9 mouse cellular contexts compared by ENCODE assay signal in the genomic region with DNA sequence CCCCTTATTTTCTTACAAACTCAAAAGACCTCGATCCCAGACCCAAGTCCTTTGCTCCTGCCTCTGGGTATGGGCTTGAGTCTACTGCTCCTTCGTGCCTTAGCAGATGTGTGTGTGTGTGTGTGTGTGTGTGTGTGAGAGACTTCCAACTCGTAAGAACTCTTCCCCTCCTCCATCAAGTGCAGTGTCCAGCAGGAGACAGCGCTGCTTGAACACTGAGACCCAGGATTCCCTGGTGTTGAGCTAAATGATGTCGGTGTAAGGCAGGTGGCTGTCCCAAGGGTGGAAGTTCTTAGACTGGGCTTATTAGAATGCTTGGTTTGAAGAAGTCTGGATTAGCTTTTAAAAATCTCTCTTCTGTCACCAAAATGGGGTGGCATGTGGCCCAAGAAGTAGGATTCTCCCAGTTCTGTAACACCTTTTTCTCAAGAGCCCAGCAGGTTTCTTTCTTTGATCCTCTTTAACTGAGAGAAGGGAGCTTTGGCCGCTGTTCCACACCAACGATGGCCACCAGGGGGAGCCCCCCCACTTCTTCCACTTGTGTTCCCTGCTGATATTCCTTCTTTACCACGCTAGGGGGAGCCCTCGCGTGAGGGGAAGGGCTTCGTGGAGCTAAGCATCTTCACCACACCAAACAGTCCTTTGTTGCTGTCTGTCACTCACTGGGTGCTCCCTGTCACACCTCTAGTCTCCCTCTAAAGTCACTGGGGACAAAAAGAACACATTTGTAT. TPM values are rescaled to one million over a fixed set of nuclear protein-coding genes. Genes with fewer than 3 reads are reported as not detected.
DNase-seq lines count a peak whose midpoint lies in the region; ATAC-seq and TF ChIP-seq lines count a peak whose summit lies in the region.
"Had no signal": no experiment of that assay in that cellular context is flagged by ENCODE, and none has a peak within 500 bp of the region (broad histone marks: within the 10 kb centered on the region; RNA-seq: fewer than 3 reads in every experiment).

No protein-coding gene starts in this region.

- peak; percentile 80 for ATAC-seq in forebrain, embryonic 16.5 days
- ATAC-seq in hindbrain, embryonic 12.5 days (ENCODE audit: low FRiP score), result peak; percentile 78

- no peaks in the 10 kb centered on the region for H3K79me2 ChIP-seq in MEL (ENCODE audit: control insufficient read depth, insufficient read depth, low read length, poor library complexity)

- no peak for TF ChIP-seq EP300 in MEL (IDR thresholded peaks at IDR 0.05; ENCODE audit: low read depth in 1 of 2, low read length in 2 of 2)

- H3K27me3 ChIP-seq in MEL (ENCODE audit: control insufficient read depth in 1 of 2, insufficient read depth in 2 of 2, low read length in 2 of 2), result peaks cover 0 to 2% of the 10 kb centered on the region in 2 experiments; a peak in 1 of 4 replicates
- no peaks in the 10 kb centered on the region for H3K27me3 ChIP-seq in forebrain, embryonic 16.5 days (replicated peaks; ENCODE audit: control insufficient read depth, insufficient read depth, low read length)
- H3K27me3 ChIP-seq in hindbrain, embryonic 12.5 days, result no peaks in the 10 kb centered on the region
- H3K27me3 ChIP-seq: limb, embryonic 15.5 days had no signal

- no peak overlapping the region for H3K4me3 ChIP-seq in MEL (ENCODE audit: control insufficient read depth in 1 of 2, insufficient read depth in 1 of 2, low read depth in 2 of 2, low read length in 2 of 2)
- no peak overlapping the region for H3K4me3 ChIP-seq in forebrain, embryonic 16.5 days (replicated peaks; ENCODE audit: low read length)
- no peak overlapping the region for H3K4me3 ChIP-seq in hindbrain, embryonic 12.5 days
- H3K4me3 ChIP-seq: limb, embryonic 15.5 days had no signal

- no peak overlapping the region for H3K9ac ChIP-seq in MEL (ENCODE audit: control insufficient read depth, low read depth, low read length, poor library complexity, severe bottlenecking)
- H3K9ac ChIP-seq in forebrain, embryonic 16.5 days (replicated peaks; ENCODE audit: low read depth, low read length), result no peak overlapping the region
- no peak overlapping the region for H3K9ac ChIP-seq in hindbrain, embryonic 12.5 days
- H3K9ac ChIP-seq: limb, embryonic 15.5 days had no signal

- 30% methylated on average over 11 of the region's 11 CpGs for WGBS in forebrain, embryonic 16.5 days
- WGBS in hindbrain, embryonic 12.5 days, result 30% methylated on average over 11 of the region's 11 CpGs

- H3K9me3 ChIP-seq in MEL (replicated peaks; ENCODE audit: insufficient read depth, low read length), result no peaks in the 10 kb centered on the region
- H3K9me3 ChIP-seq in forebrain, embryonic 16.5 days (ENCODE audit: control insufficient read depth, low read length), result no peaks in the 10 kb centered on the region
- H3K9me3 ChIP-seq in hindbrain, embryonic 12.5 days (replicated peaks), result no peaks in the 10 kb centered on the region
- H3K9me3 ChIP-seq: limb, embryonic 15.5 days had no signal

- no peak overlapping the region for H3K27ac ChIP-seq in MEL (ENCODE audit: control insufficient read depth, low read depth, low read length)
- no peak overlapping the region for H3K27ac ChIP-seq in forebrain, embryonic 16.5 days (ENCODE audit: low read length)
- no peak overlapping the region for H3K27ac ChIP-seq in hindbrain, embryonic 12.5 days
- H3K27ac ChIP-seq: limb, embryonic 15.5 days had no signal

- peak; percentile 99 for TF ChIP-seq RAD21 in MEL (IDR thresholded peaks at IDR 0.05; ENCODE audit: low read depth, low read length)

- H3K4me1 ChIP-seq in MEL (ENCODE audit: control insufficient read depth in 1 of 2, insufficient read depth in 2 of 2, low read length in 2 of 2), result 0 out of 4 replicates have a peak, but pooled peaks cover 0 to 3% of the 10 kb centered on the region in 2 experiments
- H3K4me1 ChIP-seq in forebrain, embryonic 16.5 days (replicated peaks; ENCODE audit: control insufficient read depth, insufficient read depth, low read length), result 0 out of 2 replicates have a peak, but pooled peaks cover 6% of the 10 kb centered on the region
- H3K4me1 ChIP-seq in hindbrain, embryonic 12.5 days, result peaks cover 18% of the 10 kb centered on the region

- H3K36me3 ChIP-seq in MEL (ENCODE audit: control insufficient read depth in 1 of 2, insufficient read depth in 2 of 2, low read length in 2 of 2), result peaks cover 0 to 2% of the 10 kb centered on the region in 2 experiments; a peak in 1 of 4 replicates
- H3K36me3 ChIP-seq in forebrain, embryonic 16.5 days (ENCODE audit: control insufficient read depth, insufficient read depth), result no peaks in the 10 kb centered on the region
- no peaks in the 10 kb centered on the region for H3K36me3 ChIP-seq in hindbrain, embryonic 12.5 days
- H3K36me3 ChIP-seq: limb, embryonic 15.5 days had no signal

- peak; percentile 92 for DNase-seq in MEL (ENCODE audit: low read depth, low spot score)
- peak; percentile 62 for DNase-seq in cerebellum, adult 11 months
- DNase-seq in layer of hippocampus, adult 9-11 months, result peak; percentile 47
- DNase-seq in lung, postnatal 14 days, result peak; percentile 88
- DNase-seq in retina, embryonic 14.5 days (ENCODE audit: low spot score), result peak; percentile 96
- peak; percentile 88 for DNase-seq in thymus, postnatal 25 days

- H3K4me2 ChIP-seq in forebrain, embryonic 16.5 days (ENCODE audit: low read length), result no peak overlapping the region
- H3K4me2 ChIP-seq in hindbrain, embryonic 12.5 days (replicated peaks), result no peak overlapping the region
- H3K4me2 ChIP-seq: limb, embryonic 15.5 days had no signal

- TF ChIP-seq CTCF in MEL (IDR thresholded peaks at IDR 0.05 in 2 of 3, conservative IDR thresholded peaks at IDR 0.05 in 1 of 3; ENCODE audit: control insufficient read depth in 1 of 3, insufficient read depth in 1 of 3, low read depth in 2 of 3, low read length in 3 of 3, poor library complexity in 1 of 3, severe bottlenecking in 1 of 3), result peak in 2 of 3 experiments; percentile 98 to 100; a peak in 5 of 6 replicates

- TF ChIP-seq POLR2A in MEL (IDR thresholded peaks at IDR 0.05; ENCODE audit: control insufficient read depth in 1 of 2, insufficient read depth in 1 of 2, low read depth in 1 of 2, low read length in 2 of 2, poor library complexity in 1 of 2), result no peak

TF ChIP-seq in MEL, 35 proteins besides CTCF, POLR2A, EP300 and RAD21 (continues in another document):
- TF ChIP-seq SMC3 (IDR thresholded peaks at IDR 0.05; ENCODE audit: low read depth, low read length) (peak; percentile 100), ELF1 (IDR thresholded peaks at IDR 0.05; ENCODE audit: low read depth, low read length) (0 out of 2 replicates have a peak, but pooled peaks have one; percentile 12), SIN3A (IDR thresholded peaks at IDR 0.05; ENCODE audit: low read length) (peak; percentile 57; the same call in 1 of the 2 replicates), NRF1 (IDR thresholded peaks at IDR 0.05; ENCODE audit: insufficient read depth, low read depth, low read length, poor library complexity, severe bottlenecking) (no peak), USF1 (IDR thresholded peaks at IDR 0.05; ENCODE audit: low read depth, low read length) (no peak), BHLHE40 (IDR thresholded peaks at IDR 0.05; ENCODE audit: borderline replicate concordance, low read depth, low read length) (no peak; the same call in 1 of the 2 replicates), MEF2A (IDR thresholded peaks at IDR 0.05; ENCODE audit: extremely low read depth, insufficient replicate concordance, low read depth, low read length, poor library complexity, severe bottlenecking) (no peak), ZC3H11A (IDR thresholded peaks at IDR 0.05; ENCODE audit: low read depth, low read length) (peak; percentile 100), CHD2 (IDR thresholded peaks at IDR 0.05; ENCODE audit: low read length) (no peak), MYC (IDR thresholded peaks at IDR 0.05; ENCODE audit: low read depth, low read length) (no peak), TBP (IDR thresholded peaks at IDR 0.05; ENCODE audit: low read depth, low read length) (no peak), POLR2AphosphoS5 (IDR thresholded peaks at IDR 0.05; ENCODE audit: borderline replicate concordance, low read depth, low read length) (no peak), MAFK (IDR thresholded peaks at IDR 0.05; ENCODE audit: borderline replicate concordance, low read depth, low read length) (no peak)

RNA-seq across cellular contexts. Expression of a gene that starts 17.0 kb away (rescaled TPM):
- total RNA-seq in MEL (2012; rRNA removed), result not detected in 2 replicates
- under 1 TPM in 1 of 2 experiments, not detected in 1; 0.14 TPM for polyA plus RNA-seq in MEL (2012; ENCODE audit: insufficient read depth in 1 of 2, insufficient read length in 2 of 2, low read depth in 1 of 2, low replicate concordance in 2 of 2, missing spikeins in 1 of 2)
- 0.84 and 1.2 TPM in 2 replicates for polyA plus RNA-seq in forebrain, embryonic 16.5 days (2015; fragmentation: Nextera tagmentation; extraction: Ambion mirVana)
- polyA plus RNA-seq in hindbrain, embryonic 12.5 days (2016; fragmentation: Nextera tagmentation; extraction: Ambion mirVana), result 0.96 and 1.3 TPM in 2 replicates

RNA-seq across cellular contexts. Expression of a gene that starts 27.5 kb away (rescaled TPM):
- total RNA-seq in MEL (2012; rRNA removed), result 114 and 143 TPM in 2 replicates
- 100 to 1,000 TPM; 190 to 461 TPM for polyA plus RNA-seq in MEL (2012; ENCODE audit: insufficient read depth in 1 of 2, insufficient read length in 2 of 2, low read depth in 1 of 2, low replicate concordance in 2 of 2, missing spikeins in 1 of 2)
- 125 and 126 TPM in 2 replicates for polyA plus RNA-seq in forebrain, embryonic 16.5 days (2015; fragmentation: Nextera tagmentation; extraction: Ambion mirVana)
- polyA plus RNA-seq in hindbrain, embryonic 12.5 days (2016; fragmentation: Nextera tagmentation; extraction: Ambion mirVana), result 102 and 106 TPM in 2 replicates

RNA-seq across cellular contexts. Expression of a gene that starts 36.8 kb away (rescaled TPM):
- total RNA-seq in MEL (2012; rRNA removed), result 0.12 TPM in 1 of 2 replicates, not detected in the other
- under 1 TPM in 1 of 2 experiments, not detected in 1; 0.10 TPM for polyA plus RNA-seq in MEL (2012; ENCODE audit: insufficient read depth in 1 of 2, insufficient read length in 2 of 2, low read depth in 1 of 2, low replicate concordance in 2 of 2, missing spikeins in 1 of 2)
- 0.63 and 1.1 TPM in 2 replicates for polyA plus RNA-seq in forebrain, embryonic 16.5 days (2015; fragmentation: Nextera tagmentation; extraction: Ambion mirVana)
- 1.7 and 3.2 TPM in 2 replicates for polyA plus RNA-seq in hindbrain, embryonic 12.5 days (2016; fragmentation: Nextera tagmentation; extraction: Ambion mirVana)

RNA-seq across cellular contexts. Expression of a gene that starts 36.8 kb away (rescaled TPM):
- total RNA-seq in MEL (2012; rRNA removed), result 25.4 and 26.9 TPM in 2 replicates
- 10 to 100 TPM in 1 of 2 experiments, not detected in 1; 26.3 TPM for polyA plus RNA-seq in MEL (2012; ENCODE audit: insufficient read depth in 1 of 2, insufficient read length in 2 of 2, low read depth in 1 of 2, low replicate concordance in 2 of 2, missing spikeins in 1 of 2)
- 6.9 and 7.2 TPM in 2 replicates for polyA plus RNA-seq in forebrain, embryonic 16.5 days (2015; fragmentation: Nextera tagmentation; extraction: Ambion mirVana)
- polyA plus RNA-seq in hindbrain, embryonic 12.5 days (2016; fragmentation: Nextera tagmentation; extraction: Ambion mirVana), result 16.1 and 16.6 TPM in 2 replicates

RNA-seq across cellular contexts. Expression of a gene that starts 55.2 kb away (rescaled TPM):
- total RNA-seq in MEL (2012; rRNA removed), result not detected in 2 replicates
- not detected for polyA plus RNA-seq in MEL (2012; ENCODE audit: insufficient read depth in 1 of 2, insufficient read length in 2 of 2, low read depth in 1 of 2, low replicate concordance in 2 of 2, missing spikeins in 1 of 2)
- polyA plus RNA-seq in forebrain, embryonic 16.5 days (2015; fragmentation: Nextera tagmentation; extraction: Ambion mirVana), result 0.27 and 0.33 TPM in 2 replicates
- 0.30 and 0.72 TPM in 2 replicates for polyA plus RNA-seq in hindbrain, embryonic 12.5 days (2016; fragmentation: Nextera tagmentation; extraction: Ambion mirVana)
- polyA plus RNA-seq: limb, embryonic 15.5 days had no signal
